Mouse (Mus musculus) layer of hippocampus, adult 2 months (tissue): ENCODE measurements around the gene Lias. TPM values are rescaled to one million over a fixed set of nuclear protein-coding genes. Genes with fewer than 3 reads are reported as not detected.

Experiments
- DNase-seq, 2 experiments: peaks; one replicate each; pipeline ENCODE4 v3.0.0; 2022; ENCODE audit warnings: low spot score in 2 of 2
- H3K27ac ChIP-seq: fragments of 200-600 bp; 2 replicates; pipeline ENCODE4 v1.8.1; 2022
- H3K4me3 ChIP-seq: fragments of 200-600 bp; 2 replicates; pipeline ENCODE4 v1.8.1; 2022; ENCODE audit warnings: mild to moderate bottlenecking
- CTCF ChIP-seq: fragments of 200-600 bp; conservative IDR thresholded peaks from 2 replicates; pipeline ENCODE4 v1.8.1; 2022; ENCODE audit warnings: antibody characterized with exemption, mild to moderate bottlenecking, moderate library complexity
- long read RNA-seq, 2 experiments: library from polyadenylated mRNA; stranded (forward); transcript quantifications; one replicate each; pipeline ENCODE4 v2.0.0; 2021; ENCODE audit warnings: borderline mapping rate in 2 of 2
- total RNA-seq, 2 experiments: library from RNA; stranded (reverse); gene quantifications; 2 replicates each; pipeline ENCODE4 v1.2.3; 2021

Lias gene
- total RNA-seq, result 10 to 100 TPM; 33.6 to 37.3 TPM
- long read RNA-seq, experiment 1, transcript Lias-202 (11 exons, 1,668 nt), result major isoform, 10 of 18 reads
- long read RNA-seq, experiment 1, partial matches to known transcripts, result 5 of 18 reads
- long read RNA-seq, experiment 1, other reads (novel, unspliced or antisense), result 2 of 18 reads
- long read RNA-seq, experiment 2, transcript Lias-202 (11 exons, 1,668 nt), result major isoform, 25 of 40 reads
- long read RNA-seq, experiment 2, partial matches to known transcripts, result 8 of 40 reads
- long read RNA-seq, experiment 2, other reads (novel, unspliced or antisense), result 4 of 40 reads

GRCm38 (mm10) chr5:65390648-65391644, at the start of gene Lias, which contains the start of gene Rpl9:
Gene Lias (plus strand): TSS chr5:65391497.
Gene Rpl9 (minus strand): TSS chr5:65391444.
- Histone ChIP-seq H3K4me3 (peak within 1 kb of the TSS; percentile 94), H3K27ac (peak within 1 kb of the TSS; percentile 98)
- peak; percentile 96 to 100 for DNase-seq
- TF ChIP-seq CTCF, result no peak

GRCm38 (mm10) chr5:65348168-65348567, 43.1 kb upstream of the Lias start, which contains the start of gene Klb:
Gene Klb (plus strand): TSS chr5:65348314.
- TF ChIP-seq CTCF, result no peak
- no peak within 1 kb of the TSS for H3K27ac ChIP-seq
- H3K4me3 ChIP-seq, result no peak within 1 kb of the TSS
- DNase-seq, result no peak

GRCm38 (mm10) chr5:65350508-65350907, 40.8 kb upstream of the Lias start:
- Histone ChIP-seq H3K4me3 (no peak overlapping the region), H3K27ac (no peak overlapping the region)
- no peak for DNase-seq
- no peak for TF ChIP-seq CTCF

- H3K4me3 ChIP-seq, result no peak overlapping the region
Measured at GRCm38 (mm10) chr5:65354097-65354496, 37.2 kb upstream of the Lias start.

GRCm38 (mm10) chr5:65354985-65355384, 36.3 kb upstream of the Lias start:
- no peak for DNase-seq
- peak; percentile 36 for TF ChIP-seq CTCF
- H3K4me3 ChIP-seq, result no peak overlapping the region
- no peak overlapping the region for H3K27ac ChIP-seq

More at GRCm38 (mm10) chr5:65354097-65354496, 37.2 kb upstream of the Lias start:
- no peak for DNase-seq
- TF ChIP-seq CTCF, result no peak
- no peak overlapping the region for H3K27ac ChIP-seq

- H3K4me3 ChIP-seq, result no peak overlapping the region
- DNase-seq, result no peak
- H3K27ac ChIP-seq, result no peak overlapping the region
- TF ChIP-seq CTCF, result no peak
Measured at GRCm38 (mm10) chr5:65356851-65357250, 34.4 kb upstream of the Lias start.

- Histone ChIP-seq H3K27ac (no peak overlapping the region), H3K4me3 (no peak overlapping the region)
- no peak for DNase-seq
- no peak for TF ChIP-seq CTCF
Measured at GRCm38 (mm10) chr5:65357771-65358170, 33.5 kb upstream of the Lias start.

- TF ChIP-seq CTCF, result no peak
- no peak for DNase-seq
- no peak overlapping the region for H3K27ac ChIP-seq
- H3K4me3 ChIP-seq, result no peak overlapping the region
Measured at GRCm38 (mm10) chr5:65367837-65368236, 23.5 kb upstream of the Lias start.

- H3K27ac ChIP-seq, result no peak overlapping the region
- TF ChIP-seq CTCF, result no peak
- no peak for DNase-seq
Measured at GRCm38 (mm10) chr5:65371551-65371950, 19.7 kb upstream of the Lias start.

GRCm38 (mm10) chr5:65374746-65375145, 16.6 kb upstream of the Lias start:
- TF ChIP-seq CTCF, result no peak
- Histone ChIP-seq H3K27ac (no peak overlapping the region), H3K4me3 (no peak overlapping the region)
- DNase-seq, result no peak

More at GRCm38 (mm10) chr5:65371551-65371950, 19.7 kb upstream of the Lias start:
- no peak overlapping the region for H3K4me3 ChIP-seq

GRCm38 (mm10) chr5:65385704-65386103, 5.6 kb upstream of the Lias start:
- Histone ChIP-seq H3K27ac (peak overlapping the region; percentile 55), H3K4me3 (no peak overlapping the region)
- TF ChIP-seq CTCF, result no peak
- no peak for DNase-seq

GRCm38 (mm10) chr5:65387008-65387867, 4.1 kb upstream of the Lias start:
- Histone ChIP-seq H3K27ac (no peak overlapping the region), H3K4me3 (no peak overlapping the region)
- no peak for TF ChIP-seq CTCF
- no peak for DNase-seq
